ENCODE assay signal across 8 mouse cellular contexts in the genomic region with DNA sequence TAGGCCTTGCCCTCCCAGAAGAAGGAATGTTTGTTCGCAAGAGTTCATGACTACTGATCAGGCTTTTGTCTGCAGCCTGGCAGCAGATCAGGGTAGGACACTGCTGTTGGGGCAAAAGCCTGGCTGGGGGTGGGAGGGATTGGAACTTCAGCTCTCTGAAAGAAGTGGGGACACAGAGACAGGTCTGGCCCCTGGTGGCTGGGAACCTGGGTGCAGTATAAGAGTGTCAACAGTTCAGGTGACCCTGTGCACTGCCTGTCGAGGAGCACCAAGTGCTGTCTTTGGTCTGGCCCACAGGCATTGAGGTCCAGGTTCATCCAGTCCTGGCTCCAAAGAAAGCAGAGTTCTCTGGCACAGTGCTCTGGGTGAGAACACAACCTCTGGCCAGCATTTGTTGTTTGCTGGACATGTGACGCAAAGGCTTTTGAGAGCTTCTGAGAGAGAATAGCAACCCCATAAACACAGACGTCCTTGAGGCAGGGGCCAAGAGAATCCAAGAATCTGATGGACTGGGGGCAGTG.
DNase-seq lines count a peak whose midpoint lies in the region; ATAC-seq lines count a peak whose summit lies in the region.

No protein-coding gene starts in this region.

- no peak overlapping the region for H3K27ac ChIP-seq in forebrain, embryonic 16.5 days (ENCODE audit: low read length)
- H3K27ac ChIP-seq in forebrain, embryonic 14.5 days (ENCODE audit: low read depth, low read length) = no peak overlapping the region

- H3K9me3 ChIP-seq in forebrain, embryonic 16.5 days (ENCODE audit: control insufficient read depth, low read length) = no peaks in the 10 kb centered on the region
- no peaks in the 10 kb centered on the region for H3K9me3 ChIP-seq in forebrain, embryonic 14.5 days (replicated peaks; ENCODE audit: control insufficient read depth, low read length)

- DNase-seq in forebrain, embryonic 14.5 days (ENCODE audit: low spot score) = no peak
- peak; percentile 56 for DNase-seq in right cerebral cortex, adult 18-20 months
- no peak for DNase-seq in right cerebral cortex, postnatal 14 days
- DNase-seq in kidney, postnatal 25 days = peak; percentile 9 to 61
- peak; percentile 54 for DNase-seq in lung, postnatal 36 days
- DNase-seq in thymus, postnatal 25 days = no peak
- no peak for DNase-seq in embryo, embryonic 10.5 days (ENCODE audit: low spot score)

- H3K27me3 ChIP-seq in forebrain, embryonic 16.5 days (replicated peaks; ENCODE audit: control insufficient read depth, insufficient read depth, low read length) = no peaks in the 10 kb centered on the region
- H3K27me3 ChIP-seq in forebrain, embryonic 14.5 days (replicated peaks; ENCODE audit: control insufficient read depth, insufficient read depth, low read length) = no peaks in the 10 kb centered on the region

- WGBS in forebrain, embryonic 16.5 days = 56% methylated on average over 4 of the region's 4 CpGs
- 69% methylated on average over 4 of the region's 4 CpGs for WGBS in forebrain, embryonic 14.5 days

- no peak overlapping the region for H3K4me2 ChIP-seq in forebrain, embryonic 16.5 days (ENCODE audit: low read length)
- H3K4me2 ChIP-seq in forebrain, embryonic 14.5 days (ENCODE audit: low read length) = no peak overlapping the region

- no peak overlapping the region for H3K4me3 ChIP-seq in forebrain, embryonic 16.5 days (replicated peaks; ENCODE audit: low read length)
- no peak overlapping the region for H3K4me3 ChIP-seq in forebrain, embryonic 14.5 days (ENCODE audit: low read depth, low read length)

- peaks cover 12% of the 10 kb centered on the region for H3K4me1 ChIP-seq in forebrain, embryonic 16.5 days (replicated peaks; ENCODE audit: control insufficient read depth, insufficient read depth, low read length)
- peaks cover 4% of the 10 kb centered on the region for H3K4me1 ChIP-seq in forebrain, embryonic 14.5 days (ENCODE audit: control insufficient read depth, insufficient read depth, low read length)

- peak; percentile 36; the same call in 1 of the 2 replicates for ATAC-seq in forebrain, embryonic 16.5 days
- ATAC-seq in forebrain, embryonic 14.5 days = no peak

- H3K36me3 ChIP-seq in forebrain, embryonic 16.5 days (ENCODE audit: control insufficient read depth, insufficient read depth) = no peaks in the 10 kb centered on the region
- H3K36me3 ChIP-seq in forebrain, embryonic 14.5 days (ENCODE audit: control insufficient read depth, insufficient read depth, low read length) = no peaks in the 10 kb centered on the region

- H3K9ac ChIP-seq in forebrain, embryonic 16.5 days (replicated peaks; ENCODE audit: low read depth, low read length) = no peak overlapping the region
- no peak overlapping the region for H3K9ac ChIP-seq in forebrain, embryonic 14.5 days (ENCODE audit: low read length)

Comparison
In these comparisons a context has a peak if more than half of its experiments do, and no peak if none do; other contexts are left out.
1. DNase-seq: peak in right cerebral cortex, adult 18-20 months (single experiment), kidney, postnatal 25 days (2 of 2) and lung, postnatal 36 days (single experiment); none in forebrain, embryonic 14.5 days (single experiment), right cerebral cortex, postnatal 14 days (single experiment), thymus, postnatal 25 days (single experiment) and embryo, embryonic 10.5 days (single experiment).